Mouse (Mus musculus) liver, embryonic 16.5 days (tissue): ENCODE data around the gene Golga2. TPM values are rescaled to one million over a fixed set of nuclear protein-coding genes. Genes with fewer than 3 reads are reported as not detected.

ENCODE experiments used
- ATAC-seq: fragments of 200-750 bp; cut with Nextera tagmentation; 2 replicates; pipeline ENCODE4 v1.8.0; 2017; ENCODE audit warnings: low read depth, mild to moderate bottlenecking, moderate number of reproducible peaks, moderate library complexity
- H3K27ac ChIP-seq: fragments of 300-500 bp; sonication (generic); 2 replicates; pipeline ENCODE4 v1.5.1; 2014; ENCODE audit warnings: mild to moderate bottlenecking, low read length
- H3K27me3 ChIP-seq: fragments of 300-500 bp; sonication (generic); 2 replicates; pipeline ENCODE4 v1.6.1; 2014; ENCODE audit warnings: low read depth, low read length, mixed read lengths; ENCODE audit not compliant: control insufficient read depth, insufficient read depth
- H3K36me3 ChIP-seq: fragments of 300-500 bp; sonication (generic); 2 replicates; pipeline ENCODE4 v1.6.1; 2014; ENCODE audit warnings: mild to moderate bottlenecking; ENCODE audit not compliant: control insufficient read depth, insufficient read depth
- H3K4me1 ChIP-seq: fragments of 300-500 bp; sonication (generic); 2 replicates; pipeline ENCODE4 v1.6.1; 2014; ENCODE audit warnings: low read depth, low read length, mixed read lengths; ENCODE audit not compliant: control insufficient read depth
- H3K4me2 ChIP-seq: fragments of 300-500 bp; sonication (generic); 2 replicates; pipeline ENCODE4 v1.6.1; 2014; ENCODE audit warnings: low read depth, low read length, mixed read lengths
- H3K4me3 ChIP-seq: fragments of 300-500 bp; sonication (generic); 2 replicates; pipeline ENCODE4 v1.5.1; 2014; ENCODE audit warnings: low read depth, mild to moderate bottlenecking, low read length
- H3K9ac ChIP-seq: fragments of 300-500 bp; sonication (generic); 2 replicates; pipeline ENCODE4 v1.6.1; 2014; ENCODE audit warnings: low read depth, low read length
- H3K9me3 ChIP-seq: fragments of 300-500 bp; sonication (generic); replicated peaks from 2 replicates; pipeline ENCODE4 v1.6.1; 2016; ENCODE audit warnings: low read length; ENCODE audit not compliant: control insufficient read depth
- WGBS: fragments of 180-500 bp; shearing (Covaris S2); extraction: QIAGEN DNeasy Blood & Tissue Kit; methylation state at CpG from one replicate; pipeline ENCODE4 v1.1.7; 2014; ENCODE audit not compliant: insufficient replicate concordance; 5-methylcytosine and 5-hydroxymethylcytosine counted together
- polyA plus RNA-seq: library from polyadenylated mRNA; unstranded; fragments of >200 nt; fragmentation: Nextera tagmentation; extraction: Ambion mirVana; gene quantifications from 2 replicates; pipeline ENCODE4 v1.2.1, GENCODE M21; 2015

The Golga2 gene
- polyA plus RNA-seq, 1 experiment from 2014 or later = 10.0 TPM

DNA sequence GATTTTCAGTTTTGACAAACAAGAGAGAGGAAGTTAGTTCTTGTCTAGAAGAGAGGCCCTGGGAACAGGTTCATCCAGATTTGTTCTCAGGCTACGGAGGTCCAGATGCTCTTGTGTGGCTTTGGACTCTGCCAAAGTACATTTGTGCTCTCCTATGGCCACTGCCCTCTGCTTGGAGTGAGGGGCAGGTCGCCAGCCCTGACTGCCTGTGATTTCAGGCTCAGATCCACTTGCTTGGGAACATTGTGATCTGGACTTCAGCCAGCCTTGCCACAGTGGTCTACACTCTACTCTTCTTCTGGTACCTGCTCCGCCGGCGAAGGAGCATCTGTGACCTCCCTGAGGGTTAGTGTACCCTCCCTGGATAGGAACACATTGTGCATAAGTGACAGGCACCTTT lies 34.5 kb upstream of the Golga2 start:
- Histone ChIP-seq H3K27me3 (no peaks in the 10 kb centered on the region), H3K27ac (no peak overlapping the region), H3K4me1 (peaks cover 3% of the 10 kb centered on the region), H3K4me2 (no peak overlapping the region), H3K36me3 (peaks cover 17% of the 10 kb centered on the region), H3K9ac (no peak overlapping the region), H3K9me3 (no peaks in the 10 kb centered on the region), H3K4me3 (no peak overlapping the region)
- 83% methylated on average over 5 of the region's 5 CpGs for WGBS
- ATAC-seq = no peak

DNA sequence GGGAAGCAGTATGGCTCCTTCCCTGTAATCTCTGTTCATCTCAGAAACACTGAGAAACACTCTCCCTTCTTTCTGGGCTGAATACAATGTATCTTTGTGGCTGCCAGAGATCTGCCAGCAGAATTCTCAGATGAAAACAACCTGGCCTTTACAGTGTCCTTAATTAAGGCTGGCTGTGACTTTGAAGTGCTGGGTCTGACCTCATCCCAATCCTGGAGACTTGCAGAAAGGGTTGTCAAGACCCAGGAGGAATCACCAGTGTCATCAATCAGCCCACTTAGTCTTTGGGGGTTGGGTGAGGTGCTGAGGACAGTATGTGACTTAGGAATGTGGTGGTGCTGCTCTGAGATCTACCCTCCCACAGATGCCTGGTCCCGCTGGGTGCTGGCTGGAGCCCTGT lies 33.8 kb upstream of the Golga2 start:
- Histone ChIP-seq H3K9ac (no peak overlapping the region), H3K36me3 (peaks cover 19% of the 10 kb centered on the region), H3K4me3 (no peak overlapping the region), H3K27ac (no peak overlapping the region), H3K27me3 (no peaks in the 10 kb centered on the region), H3K4me2 (no peak overlapping the region), H3K9me3 (no peaks in the 10 kb centered on the region), H3K4me1 (peaks cover 3% of the 10 kb centered on the region)
- WGBS = 91% methylated on average over 1 of the region's 1 CpGs
- no peak for ATAC-seq

- H3K9me3 ChIP-seq = no peaks in the 10 kb centered on the region
- no peak for ATAC-seq
- H3K9ac ChIP-seq = no peak overlapping the region
- peaks cover 12% of the 10 kb centered on the region for H3K4me1 ChIP-seq
- no peaks in the 10 kb centered on the region for H3K27me3 ChIP-seq
- H3K27ac ChIP-seq = no peak overlapping the region
- H3K4me3 ChIP-seq = no peak overlapping the region
- no peak overlapping the region for H3K4me2 ChIP-seq
- H3K36me3 ChIP-seq = peaks cover 19% of the 10 kb centered on the region
- 81% methylated on average over 5 of the region's 5 CpGs for WGBS
Measured at GRCm38 (mm10) chr2:32254563-32254962, 32.6 kb upstream of the Golga2 start.

GRCm38 (mm10) chr2:32256273-32256672 lies 30.9 kb upstream of the Golga2 start:
- no peak overlapping the region for H3K4me2 ChIP-seq
- H3K4me3 ChIP-seq = no peak overlapping the region
- ATAC-seq = peak; percentile 70
- H3K9ac ChIP-seq = no peak overlapping the region
- H3K9me3 ChIP-seq = no peaks in the 10 kb centered on the region
- WGBS = 71% methylated on average over 11 of the region's 11 CpGs
- H3K36me3 ChIP-seq = peaks cover 19% of the 10 kb centered on the region
- peaks cover 18% of the 10 kb centered on the region for H3K4me1 ChIP-seq
- H3K27ac ChIP-seq = peak overlapping the region; percentile 9; the same call in 1 of the 2 replicates
- no peaks in the 10 kb centered on the region for H3K27me3 ChIP-seq

DNA sequence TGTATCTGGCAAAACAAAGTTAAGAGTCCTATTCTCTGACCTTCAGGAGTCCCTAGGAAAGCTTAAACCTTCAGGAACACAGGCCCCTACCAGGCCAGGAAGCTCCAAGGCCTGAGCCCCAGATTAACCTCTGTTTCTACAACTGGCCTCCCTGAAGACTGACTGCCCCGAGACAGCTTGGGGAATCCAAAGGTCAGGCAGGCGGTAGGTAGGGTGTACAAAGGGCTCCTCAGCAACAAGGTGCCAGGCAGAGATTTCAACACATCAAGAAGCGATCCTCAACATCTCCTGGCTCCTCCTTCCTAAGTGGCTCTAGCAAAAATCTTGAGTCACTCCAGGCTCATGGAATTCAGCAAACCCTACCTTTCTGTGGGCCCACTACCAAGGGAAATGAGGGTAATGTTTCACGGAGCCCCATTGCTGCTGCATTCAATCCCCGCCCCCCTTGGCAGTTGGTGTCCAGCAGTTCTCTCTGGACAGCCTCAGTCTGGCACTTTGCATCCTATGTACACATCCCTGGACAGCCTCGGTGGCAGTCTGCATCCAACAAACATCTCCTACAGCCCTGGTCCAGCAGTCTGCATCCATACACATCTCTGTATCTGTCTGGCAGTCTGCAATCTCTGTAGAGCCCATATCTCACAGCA lies 28.2 kb upstream of the Golga2 start:
- no peaks in the 10 kb centered on the region for H3K9me3 ChIP-seq
- H3K36me3 ChIP-seq = peaks cover 16% of the 10 kb centered on the region
- no peaks in the 10 kb centered on the region for H3K27me3 ChIP-seq
- peaks cover 18% of the 10 kb centered on the region for H3K4me1 ChIP-seq
- peak overlapping the region; percentile 94 for H3K4me3 ChIP-seq
- ATAC-seq = no peak
- no peak overlapping the region for H3K27ac ChIP-seq
- WGBS = 44% methylated on average over 6 of the region's 6 CpGs
- peak overlapping the region; percentile 94 for H3K9ac ChIP-seq
- peak overlapping the region; percentile 62 for H3K4me2 ChIP-seq

DNA sequence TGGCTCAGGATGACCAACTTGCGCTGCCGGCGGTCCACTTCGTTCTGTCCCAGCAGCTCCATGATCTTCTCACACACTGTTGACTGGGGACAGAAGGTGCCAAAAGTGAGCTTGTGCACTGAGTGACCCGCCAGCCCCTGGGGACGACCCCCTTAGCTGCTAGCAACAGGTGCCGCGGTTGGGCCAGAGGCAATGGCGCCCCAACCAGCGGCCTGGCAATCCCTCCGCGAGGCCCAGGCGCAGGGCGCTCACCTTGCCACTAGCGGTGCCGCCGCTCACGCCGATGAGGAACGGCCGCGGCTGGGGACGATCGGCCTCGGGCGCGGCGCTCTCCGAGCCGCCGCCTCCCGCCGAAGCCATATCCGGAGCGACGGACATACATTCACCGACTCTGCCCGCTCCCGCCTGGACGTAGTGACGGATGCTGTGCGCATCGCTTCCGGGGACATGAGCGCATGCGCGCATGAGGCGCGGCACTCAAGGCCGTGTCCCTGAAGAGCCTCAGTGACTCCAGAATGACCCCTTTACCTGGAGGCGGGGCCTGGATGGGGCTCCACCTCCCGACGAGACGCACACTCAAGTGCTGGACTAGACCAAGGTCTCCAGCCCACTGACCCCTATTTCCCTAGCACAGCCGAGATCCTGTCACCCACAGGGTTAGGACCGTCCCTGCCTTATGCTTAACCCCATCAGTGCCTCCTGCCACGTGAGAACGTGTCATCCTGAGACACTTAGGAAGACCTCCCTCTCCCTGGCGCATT lies 27.3 kb upstream of the Golga2 start, which contains the start of gene Uck1:
Uck1 (minus strand) TSS at position 503 of the 761 bp plus-strand sequence.
- peak within 1 kb of the TSS; percentile 75 for H3K27ac ChIP-seq
- H3K27me3 ChIP-seq = no peaks in the 10 kb centered on the region
- peak within 1 kb of the TSS; percentile 94 for H3K4me3 ChIP-seq
- H3K9ac ChIP-seq = peak within 1 kb of the TSS; percentile 94
- no peaks in the 10 kb centered on the region for H3K9me3 ChIP-seq
- WGBS = under 1% methylated on average over 59 of the region's 59 CpGs
- peak; percentile 91 for ATAC-seq
- H3K4me1 ChIP-seq = peaks cover 18% of the 10 kb centered on the region
- peak within 1 kb of the TSS; percentile 62 for H3K4me2 ChIP-seq
- peaks cover 16% of the 10 kb centered on the region for H3K36me3 ChIP-seq

- H3K36me3 ChIP-seq = peaks cover 16% of the 10 kb centered on the region
- H3K9me3 ChIP-seq = no peaks in the 10 kb centered on the region
- no peak for ATAC-seq
- H3K27me3 ChIP-seq = no peaks in the 10 kb centered on the region
- peak overlapping the region; percentile 94 for H3K4me3 ChIP-seq
- peak overlapping the region; percentile 64; the same call in 1 of the 2 replicates for H3K27ac ChIP-seq
- 18% methylated on average over 4 of the region's 4 CpGs for WGBS
- H3K4me2 ChIP-seq = peak overlapping the region; percentile 62
- no peak overlapping the region for H3K9ac ChIP-seq
- peaks cover 18% of the 10 kb centered on the region for H3K4me1 ChIP-seq
Measured at GRCm38 (mm10) chr2:32260635-32261034, 26.5 kb upstream of the Golga2 start.

DNA sequence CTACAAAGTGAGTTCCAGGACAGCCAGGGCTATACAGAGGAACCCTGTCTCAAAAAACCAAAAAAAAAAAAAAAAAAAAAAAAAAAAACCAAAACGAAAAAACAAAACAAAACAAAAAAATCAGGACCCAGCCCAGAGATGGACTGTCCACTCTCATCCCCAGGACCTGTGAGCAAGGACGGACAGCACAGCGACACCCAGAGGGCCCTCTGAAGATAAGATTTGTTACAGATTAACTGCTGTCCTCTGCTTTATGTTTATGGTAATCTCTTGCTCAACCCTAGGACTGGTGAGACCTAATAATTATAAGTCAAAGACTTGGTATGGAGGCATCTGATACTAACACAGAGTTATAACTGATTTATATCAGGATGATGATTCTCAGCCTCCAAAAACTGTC lies 11.4 kb upstream of the Golga2 start:
- no peak overlapping the region for H3K4me3 ChIP-seq
- H3K4me1 ChIP-seq = no peaks in the 10 kb centered on the region
- no peaks in the 10 kb centered on the region for H3K27me3 ChIP-seq
- ATAC-seq = no peak
- H3K9me3 ChIP-seq = no peaks in the 10 kb centered on the region
- no peak overlapping the region for H3K4me2 ChIP-seq
- no peak overlapping the region for H3K9ac ChIP-seq
- peaks cover 6% of the 10 kb centered on the region; the same call in 1 of the 2 replicates for H3K36me3 ChIP-seq
- WGBS = 64% methylated on average over 3 of the region's 3 CpGs
- H3K27ac ChIP-seq = no peak overlapping the region

DNA sequence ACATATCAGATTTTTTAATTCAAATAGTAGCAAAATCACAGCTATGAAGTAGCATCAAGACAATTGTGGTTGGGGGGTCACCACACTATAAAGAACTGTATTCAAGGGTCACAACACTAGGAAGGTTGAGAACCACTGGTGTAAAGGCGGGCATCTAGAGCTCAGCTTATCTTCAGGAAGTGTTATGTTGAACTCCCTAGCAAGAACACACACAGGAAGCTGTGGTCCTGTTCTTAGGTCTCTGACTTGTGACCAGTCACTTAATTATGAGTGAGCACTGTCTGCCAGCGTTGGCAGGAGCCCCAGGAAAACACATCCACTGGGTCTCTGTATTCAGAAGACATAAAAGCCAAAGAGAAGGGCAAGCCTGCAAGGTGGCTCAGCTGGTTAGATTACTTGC lies 4.9 kb upstream of the Golga2 start:
- Histone ChIP-seq H3K27ac (no peak overlapping the region), H3K27me3 (no peaks in the 10 kb centered on the region), H3K4me2 (no peak overlapping the region), H3K4me3 (no peak overlapping the region), H3K36me3 (peaks cover 9% of the 10 kb centered on the region), H3K9me3 (no peaks in the 10 kb centered on the region), H3K4me1 (peaks cover 9% of the 10 kb centered on the region), H3K9ac (no peak overlapping the region)
- 32% methylated on average over 2 of the region's 2 CpGs for WGBS
- ATAC-seq = no peak
